Mouse (Mus musculus): ENCODE results near the gene Lrrc27. TPM values are rescaled to one million over a fixed set of nuclear protein-coding genes. Genes with fewer than 3 reads are reported as not detected.

Gene Lrrc27
- polyA plus RNA-seq, 1 experiment from 2014 or later = 4.6 TPM

GRCm38 (mm10) chr7:139228447-139229171 is 15.8 kb downstream of the Lrrc27 start:
- 85% methylated on average over 6 of the region's 6 CpGs for WGBS

GRCm38 (mm10) chr7:139229837-139230236 is 17.0 kb downstream of the Lrrc27 start:
- Histone ChIP-seq H3K9me3 (no peaks in the 10 kb centered on the region), H3K4me2 (no peak overlapping the region), H3K27me3 (replicated peaks) (no peaks in the 10 kb centered on the region; the same call in 1 of the 2 replicates), H3K9ac (no peak overlapping the region), H3K4me3 (no peak overlapping the region), H3K4me1 (peaks cover 11% of the 10 kb centered on the region), H3K27ac (no peak overlapping the region), H3K36me3 (replicated peaks) (no peaks in the 10 kb centered on the region)
- ATAC-seq (replicated peaks) = no peak
- 81% methylated on average over 5 of the region's 5 CpGs for WGBS

More at GRCm38 (mm10) chr7:139228447-139229171, 15.8 kb downstream of the Lrrc27 start:
- Histone ChIP-seq H3K4me3 (no peak overlapping the region), H3K36me3 (replicated peaks) (no peaks in the 10 kb centered on the region), H3K9ac (no peak overlapping the region), H3K4me2 (no peak overlapping the region), H3K9me3 (no peaks in the 10 kb centered on the region), H3K27ac (no peak overlapping the region), H3K27me3 (replicated peaks) (no peaks in the 10 kb centered on the region; the same call in 1 of the 2 replicates), H3K4me1 (no peaks in the 10 kb centered on the region)
- no peak for ATAC-seq (replicated peaks)

GRCm38 (mm10) chr7:139230241-139230640 is 17.5 kb downstream of the Lrrc27 start:
- Histone ChIP-seq H3K9ac (no peak overlapping the region), H3K27me3 (replicated peaks) (no peaks in the 10 kb centered on the region; the same call in 1 of the 2 replicates), H3K27ac (no peak overlapping the region), H3K36me3 (replicated peaks) (no peaks in the 10 kb centered on the region), H3K4me1 (peaks cover 12% of the 10 kb centered on the region), H3K4me2 (no peak overlapping the region), H3K4me3 (no peak overlapping the region), H3K9me3 (no peaks in the 10 kb centered on the region)
- 79% methylated on average over 12 of the region's 12 CpGs for WGBS
- ATAC-seq (replicated peaks) = no peak

GRCm38 (mm10) chr7:139233714-139234113 is 20.9 kb downstream of the Lrrc27 start:
- Histone ChIP-seq H3K4me1 (peaks cover 12% of the 10 kb centered on the region), H3K27ac (no peak overlapping the region), H3K27me3 (replicated peaks) (no peaks in the 10 kb centered on the region; the same call in 1 of the 2 replicates), H3K4me3 (no peak overlapping the region), H3K36me3 (replicated peaks) (no peaks in the 10 kb centered on the region), H3K4me2 (no peak overlapping the region), H3K9me3 (no peaks in the 10 kb centered on the region), H3K9ac (no peak overlapping the region)
- 2% methylated on average over 7 of the region's 7 CpGs for WGBS
- peak; percentile 73 for ATAC-seq (replicated peaks)

GRCm38 (mm10) chr7:139234426-139235188 is 21.8 kb downstream of the Lrrc27 start:
- H3K9me3 ChIP-seq = no peaks in the 10 kb centered on the region
- WGBS = 14% methylated on average over 18 of the region's 18 CpGs

GRCm38 (mm10) chr7:139235651-139236358 is 23.0 kb downstream of the Lrrc27 start:
- Histone ChIP-seq H3K9ac (no peak overlapping the region), H3K27ac (no peak overlapping the region), H3K4me3 (no peak overlapping the region), H3K36me3 (replicated peaks) (no peaks in the 10 kb centered on the region), H3K27me3 (replicated peaks) (no peaks in the 10 kb centered on the region; the same call in 1 of the 2 replicates), H3K4me2 (no peak overlapping the region), H3K4me1 (peaks cover 12% of the 10 kb centered on the region), H3K9me3 (no peaks in the 10 kb centered on the region)
- ATAC-seq (replicated peaks) = no peak
- 86% methylated on average over 12 of the region's 12 CpGs for WGBS

More at GRCm38 (mm10) chr7:139234426-139235188, 21.8 kb downstream of the Lrrc27 start:
- peak; percentile 49; the same call in 1 of the 2 replicates for ATAC-seq (replicated peaks)
- Histone ChIP-seq H3K27ac (no peak overlapping the region), H3K36me3 (replicated peaks) (no peaks in the 10 kb centered on the region), H3K4me2 (peak overlapping the region; percentile 41), H3K4me3 (no peak overlapping the region), H3K9ac (peak overlapping the region; percentile 21; the same call in 1 of the 2 replicates), H3K27me3 (replicated peaks) (no peaks in the 10 kb centered on the region; the same call in 1 of the 2 replicates), H3K4me1 (peaks cover 12% of the 10 kb centered on the region)

- Histone ChIP-seq H3K9ac (no peak overlapping the region), H3K4me3 (no peak overlapping the region), H3K36me3 (replicated peaks) (no peaks in the 10 kb centered on the region), H3K9me3 (no peaks in the 10 kb centered on the region), H3K4me1 (peaks cover 5% of the 10 kb centered on the region), H3K27ac (no peak overlapping the region), H3K27me3 (replicated peaks) (no peaks in the 10 kb centered on the region), H3K4me2 (no peak overlapping the region)
- WGBS = 76% methylated on average over 3 of the region's 3 CpGs
- no peak for ATAC-seq (replicated peaks)
These were observed 26.6 kb downstream of the Lrrc27 start for GRCm38 (mm10) chr7:139239432-139239831.

- no peak overlapping the region for H3K27ac ChIP-seq
- no peak for ATAC-seq (replicated peaks)
- H3K4me2 ChIP-seq = no peak overlapping the region
- WGBS = 78% methylated on average over 5 of the region's 5 CpGs
- peaks cover 14% of the 10 kb centered on the region for H3K27me3 ChIP-seq (replicated peaks)
- H3K9ac ChIP-seq = no peak overlapping the region
- H3K4me3 ChIP-seq = no peak overlapping the region
- H3K9me3 ChIP-seq = no peaks in the 10 kb centered on the region
- H3K36me3 ChIP-seq (replicated peaks) = no peaks in the 10 kb centered on the region
- peaks cover 32% of the 10 kb centered on the region for H3K4me1 ChIP-seq
These were observed 33.3 kb downstream of the Lrrc27 start for GRCm38 (mm10) chr7:139246086-139246485.

- Histone ChIP-seq H3K4me1 (peaks cover 40% of the 10 kb centered on the region), H3K36me3 (replicated peaks) (no peaks in the 10 kb centered on the region), H3K27me3 (replicated peaks) (peaks cover 14% of the 10 kb centered on the region), H3K9ac (peak overlapping the region; percentile 75), H3K27ac (no peak overlapping the region), H3K4me3 (peak overlapping the region; percentile 61), H3K4me2 (peak overlapping the region; percentile 99), H3K9me3 (no peaks in the 10 kb centered on the region)
- ATAC-seq (replicated peaks) = peak; percentile 41; the same call in 1 of the 2 replicates
- 4% methylated on average over 38 of the region's 38 CpGs for WGBS
These were observed 34.4 kb downstream of the Lrrc27 start for GRCm38 (mm10) chr7:139246931-139247880.

- Histone ChIP-seq H3K27me3 (replicated peaks) (peaks cover 14% of the 10 kb centered on the region), H3K4me2 (peak within 1 kb of the TSS; percentile 99), H3K36me3 (replicated peaks) (no peaks in the 10 kb centered on the region), H3K9me3 (no peaks in the 10 kb centered on the region), H3K4me3 (peak within 1 kb of the TSS; percentile 61), H3K4me1 (peaks cover 41% of the 10 kb centered on the region), H3K9ac (peak within 1 kb of the TSS; percentile 75), H3K27ac (peak within 1 kb of the TSS; percentile 43)
- WGBS = under 1% methylated on average over 65 of the region's 72 CpGs
- ATAC-seq (replicated peaks) = peak; percentile 80
These were observed 35.3 kb downstream of the Lrrc27 start, which contains the start of gene Pwwp2b for GRCm38 (mm10) chr7:139247881-139248614. TSS of gene Pwwp2b (plus strand) at chr7:139248482.

All from midbrain, embryonic 15.5 days (tissue).